Mouse (Mus musculus): Measurements from ENCODE around the gene Ifna11.

- TF ChIP-seq POLR2A (IDR thresholded peaks at IDR 0.05; ENCODE audit: low read depth, low read length) (no peak), CTCF (IDR thresholded peaks at IDR 0.05; ENCODE audit: extremely low read depth, insufficient read depth, insufficient read length, insufficient replicate concordance) (no peak)
These were observed 31.4 kb downstream of the Ifna11 start for GRCm38 (mm10) chr4:88851026-88851763.
